Mouse (Mus musculus) ES-E14 (cell line): ENCODE measurements around the gene Hsp90b1. TPM values are rescaled to one million over a fixed set of nuclear protein-coding genes. Genes with fewer than 3 reads are reported as not detected.

Experiments used
- total RNA-seq: library from RNA; depleted of rRNA; stranded (reverse); fragments of 300-350 nt; gene quantifications from 2 replicates; pipeline ENCODE4 v1.2.3, GENCODE M21; 2012; rRNA removed

The Hsp90b1 gene
- total RNA-seq, 1 experiment: 876 TPM

Other genes with a start within 250 kb of the Hsp90b1 start
- 1.0 and 1.5 TPM in 2 replicates for gene Syn3, start 206.6 kb downstream of the Hsp90b1 start, total RNA-seq
- gene Ttc41, start 302 bp upstream of the Hsp90b1 start, total RNA-seq: 1.1 and 1.6 TPM in 2 replicates
- 0.58 and 1.4 TPM in 2 replicates for gene Gm49358, start 58.5 kb upstream of the Hsp90b1 start, total RNA-seq
- 5.6 and 8.1 TPM in 2 replicates for gene Nt5dc3, start 73.5 kb upstream of the Hsp90b1 start, total RNA-seq